18 mouse cellular contexts compared by ENCODE assay signal in genomic region chr15:28823526-28823925, GRCm38 (mm10).
DNase-seq lines count a peak whose midpoint lies in the region; ATAC-seq lines count a peak whose summit lies in the region.
"Had no signal": no experiment of that assay in that cellular context is flagged by ENCODE, and none has a peak within 500 bp of the region (broad histone marks: within the 10 kb centered on the region; RNA-seq: fewer than 3 reads in every experiment).

No protein-coding gene starts in this region.

- H3K4me1 ChIP-seq in limb, embryonic 11.5 days (ENCODE audit: control insufficient read depth, insufficient read depth, low read length): no peaks in the 10 kb centered on the region
- H3K4me1 ChIP-seq in limb, embryonic 10.5 days: no peaks in the 10 kb centered on the region
- no peaks in the 10 kb centered on the region for H3K4me1 ChIP-seq in embryonic facial prominence, embryonic 10.5 days
- no peaks in the 10 kb centered on the region for H3K4me1 ChIP-seq in midbrain, embryonic 16.5 days (ENCODE audit: control insufficient read depth, insufficient read depth, low read length)
- H3K4me1 ChIP-seq: embryonic facial prominence, embryonic 15.5 days; hindbrain, embryonic 12.5 days; liver, embryonic 13.5 days; midbrain, embryonic 10.5 days; neural tube, embryonic 15.5 days had no signal

- WGBS in limb, embryonic 11.5 days: 64% methylated on average over 2 of the region's 2 CpGs
- WGBS in limb, embryonic 10.5 days: 68% methylated on average over 2 of the region's 2 CpGs
- 66% methylated on average over 2 of the region's 2 CpGs for WGBS in embryonic facial prominence, embryonic 10.5 days
- 64% methylated on average over 2 of the region's 2 CpGs for WGBS in midbrain, embryonic 16.5 days

- H3K36me3 ChIP-seq in limb, embryonic 11.5 days (ENCODE audit: control insufficient read depth, insufficient read depth, low read length): no peaks in the 10 kb centered on the region
- H3K36me3 ChIP-seq in limb, embryonic 10.5 days: no peaks in the 10 kb centered on the region
- no peaks in the 10 kb centered on the region for H3K36me3 ChIP-seq in embryonic facial prominence, embryonic 10.5 days (replicated peaks)
- H3K36me3 ChIP-seq in midbrain, embryonic 16.5 days (ENCODE audit: control insufficient read depth, insufficient read depth, low read length): no peaks in the 10 kb centered on the region
- H3K36me3 ChIP-seq: embryonic facial prominence, embryonic 15.5 days; hindbrain, embryonic 12.5 days; liver, embryonic 13.5 days; midbrain, embryonic 10.5 days; neural tube, embryonic 15.5 days had no signal

- H3K4me3 ChIP-seq in limb, embryonic 11.5 days (ENCODE audit: low read depth, low read length): no peak overlapping the region
- no peak overlapping the region for H3K4me3 ChIP-seq in limb, embryonic 10.5 days
- no peak overlapping the region for H3K4me3 ChIP-seq in embryonic facial prominence, embryonic 10.5 days
- no peak overlapping the region for H3K4me3 ChIP-seq in midbrain, embryonic 16.5 days (ENCODE audit: low read depth, low read length)
- H3K4me3 ChIP-seq: embryonic facial prominence, embryonic 15.5 days; hindbrain, embryonic 12.5 days; liver, embryonic 13.5 days; midbrain, embryonic 10.5 days; neural tube, embryonic 15.5 days had no signal

- ATAC-seq in limb, embryonic 11.5 days (ENCODE audit: insufficient number of reproducible peaks, low FRiP score, low TSS enrichment, low read depth): no peak
- no peak for ATAC-seq in midbrain, embryonic 16.5 days
- ATAC-seq: CD4-positive, CD25-positive, alpha-beta regulatory T cell, adult 4 months; intestine, embryonic 16.5 days had no signal

- H3K4me2 ChIP-seq in limb, embryonic 11.5 days (ENCODE audit: low read depth, severe bottlenecking): no peak overlapping the region
- no peak overlapping the region for H3K4me2 ChIP-seq in midbrain, embryonic 16.5 days (ENCODE audit: low read length)
- H3K4me2 ChIP-seq: embryonic facial prominence, embryonic 15.5 days; hindbrain, embryonic 12.5 days; liver, embryonic 13.5 days; neural tube, embryonic 15.5 days had no signal

- H3K9me3 ChIP-seq in limb, embryonic 11.5 days (ENCODE audit: control insufficient read depth, low read length): no peaks in the 10 kb centered on the region
- H3K9me3 ChIP-seq in limb, embryonic 10.5 days (replicated peaks): no peaks in the 10 kb centered on the region
- H3K9me3 ChIP-seq in embryonic facial prominence, embryonic 10.5 days: no peaks in the 10 kb centered on the region
- H3K9me3 ChIP-seq in midbrain, embryonic 16.5 days (replicated peaks; ENCODE audit: control insufficient read depth, low read length, poor library complexity, severe bottlenecking): no peaks in the 10 kb centered on the region
- H3K9me3 ChIP-seq: embryonic facial prominence, embryonic 15.5 days; hindbrain, embryonic 12.5 days; liver, embryonic 13.5 days; midbrain, embryonic 10.5 days; neural tube, embryonic 15.5 days had no signal

- H3K27me3 ChIP-seq in limb, embryonic 11.5 days (ENCODE audit: control insufficient read depth, insufficient read depth, low read length): no peaks in the 10 kb centered on the region
- H3K27me3 ChIP-seq in limb, embryonic 10.5 days (ENCODE audit: low read depth, poor library complexity, severe bottlenecking): no peaks in the 10 kb centered on the region
- no peaks in the 10 kb centered on the region for H3K27me3 ChIP-seq in embryonic facial prominence, embryonic 10.5 days (replicated peaks; ENCODE audit: low read depth, poor library complexity, severe bottlenecking)
- H3K27me3 ChIP-seq in midbrain, embryonic 16.5 days (ENCODE audit: control insufficient read depth, insufficient read depth, low read depth, low read length): no peaks in the 10 kb centered on the region
- H3K27me3 ChIP-seq: embryonic facial prominence, embryonic 15.5 days; hindbrain, embryonic 12.5 days; liver, embryonic 13.5 days; neural tube, embryonic 15.5 days had no signal

- no peak overlapping the region for H3K9ac ChIP-seq in limb, embryonic 11.5 days (ENCODE audit: low read length)
- no peak overlapping the region for H3K9ac ChIP-seq in midbrain, embryonic 16.5 days (ENCODE audit: low read depth, low read length)
- H3K9ac ChIP-seq: embryonic facial prominence, embryonic 15.5 days; hindbrain, embryonic 12.5 days; liver, embryonic 13.5 days; neural tube, embryonic 15.5 days had no signal

- DNase-seq in limb, embryonic 11.5 days (ENCODE audit: low spot score): peak; percentile 41
- DNase-seq in limb, embryonic 10.5 days (ENCODE audit: low spot score): no peak
- peak; percentile 5 for DNase-seq in Muller cell, postnatal 12 days (ENCODE audit: inconsistent ontology term)
- DNase-seq in embryonic facial prominence, embryonic 10.5 days (ENCODE audit: low spot score): peak; percentile 8
- DNase-seq in layer of hippocampus, adult 9-10 months (ENCODE audit: low spot score): no peak
- no peak for DNase-seq in adipocyte (ENCODE audit: low spot score)
- DNase-seq: adrenal gland, postnatal 25 days; cerebellum, postnatal 10 days; liver, embryonic 13.5 days; lung, postnatal 10 days; thymus, postnatal 36 days had no signal

- no peak overlapping the region for H3K27ac ChIP-seq in limb, embryonic 11.5 days (replicated peaks; ENCODE audit: low read depth, low read length)
- no peak overlapping the region for H3K27ac ChIP-seq in limb, embryonic 10.5 days
- no peak overlapping the region for H3K27ac ChIP-seq in embryonic facial prominence, embryonic 10.5 days (replicated peaks)
- no peak overlapping the region for H3K27ac ChIP-seq in midbrain, embryonic 16.5 days (ENCODE audit: low read length)
- H3K27ac ChIP-seq: embryonic facial prominence, embryonic 15.5 days; hindbrain, embryonic 12.5 days; liver, embryonic 13.5 days; midbrain, embryonic 10.5 days; neural tube, embryonic 15.5 days had no signal

Comparison
In these comparisons a context has a peak if more than half of its experiments do, and no peak if none do; other contexts are left out.
1. DNase-seq: peak in limb, embryonic 11.5 days (single experiment), Muller cell, postnatal 12 days (single experiment) and embryonic facial prominence, embryonic 10.5 days (single experiment); none in limb, embryonic 10.5 days (single experiment), layer of hippocampus, adult 9-10 months (single experiment) and adipocyte (single experiment).